8 mouse cellular contexts compared by ENCODE assay signal in genomic region chr1:51915051-51915575, GRCm38 (mm10). TPM values are rescaled to one million over a fixed set of nuclear protein-coding genes. Genes with fewer than 3 reads are reported as not detected.
DNase-seq lines count a peak whose midpoint lies in the region; ATAC-seq and TF ChIP-seq lines count a peak whose summit lies in the region.

No protein-coding gene starts in this region.

- no peaks in the 10 kb centered on the region for H3K27me3 ChIP-seq in forebrain, embryonic 14.5 days (replicated peaks; ENCODE audit: control insufficient read depth, insufficient read depth, low read length)

- WGBS in forebrain, embryonic 14.5 days, result 1% methylated on average over 32 of the region's 33 CpGs

- no peaks in the 10 kb centered on the region for H3K36me3 ChIP-seq in ES-E14 (ENCODE audit: control insufficient read depth, insufficient read depth, low read length, poor library complexity, severe bottlenecking)
- H3K36me3 ChIP-seq in forebrain, embryonic 14.5 days (ENCODE audit: control insufficient read depth, insufficient read depth, low read length), result peaks cover 6% of the 10 kb centered on the region; the same call in 1 of the 2 replicates

- intact Hi-C loops in heart, postnatal 36 days (cut with DNase I), result loop anchor here (1.0 to 2.0 kb wide), 2 partner anchors 73 to 134 kb away; no protein-coding TSS in a partner anchor

- H3K4me1 ChIP-seq in ES-E14 (ENCODE audit: control insufficient read depth in 2 of 2, insufficient read depth in 2 of 2, low read length in 2 of 2, poor library complexity in 1 of 2), result peaks cover 0 to 13% of the 10 kb centered on the region in 2 experiments; a peak in 2 of 4 replicates
- peaks cover 14% of the 10 kb centered on the region; the same call in 1 of the 2 replicates for H3K4me1 ChIP-seq in forebrain, embryonic 14.5 days (ENCODE audit: control insufficient read depth, insufficient read depth, low read length)

- H3K27ac ChIP-seq in ES-E14 (ENCODE audit: insufficient read depth, low read depth, low read length, poor library complexity, severe bottlenecking), result peak overlapping the region; percentile 14; the same call in 1 of the 2 replicates
- peak overlapping the region; percentile 95 for H3K27ac ChIP-seq in forebrain, embryonic 14.5 days (ENCODE audit: low read depth, low read length)

- no peaks in the 10 kb centered on the region for H3K9me3 ChIP-seq in ES-E14 (ENCODE audit: control insufficient read depth, insufficient read depth, low read depth, low read length)
- no peaks in the 10 kb centered on the region for H3K9me3 ChIP-seq in forebrain, embryonic 14.5 days (replicated peaks; ENCODE audit: control insufficient read depth, low read length)

- H3K4me2 ChIP-seq in forebrain, embryonic 14.5 days (ENCODE audit: low read length), result peak overlapping the region; percentile 69

- peak overlapping the region; percentile 89 for H3K9ac ChIP-seq in ES-E14 (ENCODE audit: insufficient read depth, low read depth, low read length, poor library complexity, severe bottlenecking)
- H3K9ac ChIP-seq in forebrain, embryonic 14.5 days (ENCODE audit: low read length), result peak overlapping the region; percentile 95

- in situ Hi-C loops in ES-E14 (cut with MboI; ENCODE audit: low sequenced_read_pairs in 2 of 2, unreplicated experiment in 2 of 2), result no loop called here

- ATAC-seq in forebrain, embryonic 14.5 days, result peak; percentile 94
- no peak for ATAC-seq in CD4-positive, CD25-positive, alpha-beta regulatory T cell, adult 4 months

- peak overlapping the region; percentile 89 to 95 for H3K4me3 ChIP-seq in ES-E14 (ENCODE audit: insufficient read depth in 1 of 2, low read depth in 1 of 2, low read length in 2 of 2, poor library complexity in 1 of 2, severe bottlenecking in 1 of 2)
- peak overlapping the region; percentile 86 for H3K4me3 ChIP-seq in forebrain, embryonic 14.5 days (ENCODE audit: low read depth, low read length)

- peak; percentile 85 for DNase-seq in ES-E14 (ENCODE audit: low read depth, low spot score)
- DNase-seq in adrenal gland, postnatal 25 days, result peak; percentile 84
- DNase-seq in forebrain, embryonic 14.5 days (ENCODE audit: low spot score), result peak; percentile 93
- DNase-seq in heart, postnatal 36 days, result peak; percentile 77
- DNase-seq in layer of hippocampus, postnatal 14 days (ENCODE audit: low spot score in 2 of 2), result peak; percentile 29 to 69
- DNase-seq in lung, postnatal 4 days, result peak; percentile 88 to 92
- peak; percentile 35 to 39 for DNase-seq in right cerebral cortex, adult 2 months (ENCODE audit: low spot score in 2 of 2)

TF ChIP-seq in ES-E14, 5 proteins besides CTCF, POLR2A, EP300 and RAD21:
- TF ChIP-seq CHD2 (IDR thresholded peaks at IDR 0.05; ENCODE audit: low read depth, low read length) (no peak), ZNF384 (IDR thresholded peaks at IDR 0.05; ENCODE audit: low read depth, low read length) (no peak), MAFK (IDR thresholded peaks at IDR 0.05; ENCODE audit: insufficient read depth, low read depth, low read length) (no peak), HCFC1 (IDR thresholded peaks at IDR 0.05; ENCODE audit: borderline replicate concordance, insufficient read depth, low read length) (no peak), ZC3H11A (IDR thresholded peaks at IDR 0.05; ENCODE audit: borderline replicate concordance, low read depth, low read length) (no peak)

RNA-seq across cellular contexts. Expression of gene Myo1b, which starts 0.8 kb away (rescaled TPM):
- total RNA-seq in ES-E14 (2012; rRNA removed), result 22.4 and 26.0 TPM in 2 replicates
- total RNA-seq in adrenal gland, postnatal 25 days (2021), result 61.8 and 69.3 TPM in 2 replicates
- polyA plus RNA-seq in forebrain, embryonic 14.5 days (2014; fragmentation: Nextera tagmentation; extraction: Ambion mirVana), result 78.1 and 89.1 TPM in 2 replicates
- 10 to 100 TPM; 25.3 to 30.9 TPM for total RNA-seq in heart, postnatal 36 days (2021)
- 10 to 100 TPM; 29.3 to 32.3 TPM for total RNA-seq in layer of hippocampus, postnatal 14 days (2021)
- polyA plus RNA-seq in CD4-positive, CD25-positive, alpha-beta regulatory T cell, adult 4 months (2017; shearing (Covaris generic)), result 1 to 10 TPM in 1 of 2 experiments, under 1 TPM in 1; 0.23 to 1.1 TPM

Comparison
In these comparisons a context has a peak if more than half of its experiments do, and no peak if none do; other contexts are left out.
1. DNase-seq: peak in every context shown above with its lines; median percentile 93 in forebrain, embryonic 14.5 days; 90 in lung, postnatal 4 days; 85 in ES-E14; 84 in adrenal gland, postnatal 25 days; 77 in heart, postnatal 36 days; 49 in layer of hippocampus, postnatal 14 days; 37 in right cerebral cortex, adult 2 months.